Mouse (Mus musculus) bone marrow, adult 2 months (tissue): ENCODE data around the gene Zfp91. TPM values are rescaled to one million over a fixed set of nuclear protein-coding genes. Genes with fewer than 3 reads are reported as not detected.

Experiments
- H3K27ac ChIP-seq: fragments of 200-500 bp; 2 replicates; pipeline ENCODE4 v1.5.1; 2012; ENCODE audit warnings: low read depth, mild to moderate bottlenecking, control low read depth, inconsistent platforms, low read length; ENCODE audit not compliant: control insufficient read depth, poor library complexity, insufficient read depth
- H3K4me1 ChIP-seq: fragments of 200-500 bp; 2 replicates; pipeline ENCODE4 v1.6.1; 2011; ENCODE audit warnings: low read length; ENCODE audit not compliant: control insufficient read depth, insufficient read depth
- H3K4me3 ChIP-seq: fragments of 200-500 bp; replicated peaks from 2 replicates; pipeline ENCODE3; 2011; ENCODE audit warnings: mild to moderate bottlenecking, low read depth, low read length, control low read depth; ENCODE audit not compliant: control insufficient read depth
- CTCF ChIP-seq: fragments of 200-500 bp; IDR thresholded peaks from 2 replicates; pipeline ENCODE4 v1.5.1; 2011; ENCODE audit warnings: low read length, control low read depth; ENCODE audit not compliant: control insufficient read depth, insufficient read depth
- POLR2A ChIP-seq: fragments of 200-500 bp; IDR thresholded peaks from 2 replicates; pipeline ENCODE4 v1.6.1; 2011; ENCODE audit warnings: low read depth, mild to moderate bottlenecking, control low read depth, low read length, borderline replicate concordance; ENCODE audit not compliant: control insufficient read depth
- WGBS: fragments of 180-500 bp; shearing (Covaris S2); methylation state at CpG from one replicate; pipeline ENCODE4 v1.1.7; 2018; 5-methylcytosine and 5-hydroxymethylcytosine counted together
- polyA plus RNA-seq: library from polyadenylated mRNA; stranded (reverse); fragments of >200 nt; gene quantifications from 2 replicates; pipeline ENCODE4 v1.2.4, GENCODE M21; 2011; ENCODE audit warnings: low replicate concordance; ENCODE audit not compliant: missing spikeins, insufficient read depth, insufficient read length

Gene Zfp91
- 45.6 and 46.7 TPM in 2 replicates for polyA plus RNA-seq

DNA sequence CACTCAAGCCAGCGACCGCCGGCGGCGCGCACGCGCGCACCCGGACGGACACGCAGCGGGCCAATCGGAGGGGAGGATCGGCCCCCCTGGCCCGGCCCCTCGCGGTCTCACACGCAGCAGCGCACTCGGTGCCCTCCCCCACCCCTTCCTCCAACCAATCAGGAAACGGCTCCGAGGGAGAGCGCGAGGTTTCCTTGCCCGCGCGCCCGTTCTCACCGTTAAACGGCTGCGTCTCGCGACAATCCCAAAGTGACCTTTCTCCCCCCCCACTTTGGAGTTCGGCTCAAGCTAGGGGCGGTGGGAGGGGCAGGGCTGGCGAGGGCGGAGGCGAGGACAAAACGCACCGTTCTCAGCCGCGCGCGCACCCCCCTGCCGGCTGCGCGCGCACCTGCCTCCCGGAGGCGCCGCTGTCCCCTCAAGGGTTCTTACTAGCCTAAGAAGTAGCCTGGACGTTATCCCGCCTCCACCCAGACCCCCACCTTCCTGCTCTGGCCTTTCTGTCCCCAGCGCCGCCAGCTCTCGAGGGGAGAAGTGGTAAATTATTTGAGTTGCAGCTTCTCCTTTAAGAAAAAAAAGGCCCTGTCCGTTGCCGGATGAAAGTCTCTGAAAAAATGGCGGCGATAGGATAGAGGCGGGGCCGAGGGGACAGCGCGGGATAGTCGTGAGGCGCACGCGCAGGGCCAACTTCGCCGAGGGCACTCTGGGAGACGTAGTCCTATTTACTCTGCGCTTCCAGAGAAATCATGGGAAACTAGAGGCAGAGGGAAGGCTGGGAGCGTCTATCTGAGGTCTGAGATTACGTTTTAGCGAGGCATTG, at the start of gene Zfp91, which contains the start of gene Lpxn:
TSS of gene Zfp91 (minus strand) at position 616 of the 817 bp plus-strand sequence.
TSS of gene Lpxn (plus strand) at position 683 of the 817 bp plus-strand sequence.
- WGBS = under 1% methylated on average over 61 of the region's 76 CpGs
- H3K4me3 ChIP-seq = peak within 1 kb of the TSS; percentile 90
- H3K4me1 ChIP-seq = peaks cover 1% of the 10 kb centered on the region; the same call in 1 of the 2 replicates
- TF ChIP-seq POLR2A = peak; percentile 81; the same call in 1 of the 2 replicates
- no peak for TF ChIP-seq CTCF
- H3K27ac ChIP-seq = peak within 1 kb of the TSS; percentile 99

DNA sequence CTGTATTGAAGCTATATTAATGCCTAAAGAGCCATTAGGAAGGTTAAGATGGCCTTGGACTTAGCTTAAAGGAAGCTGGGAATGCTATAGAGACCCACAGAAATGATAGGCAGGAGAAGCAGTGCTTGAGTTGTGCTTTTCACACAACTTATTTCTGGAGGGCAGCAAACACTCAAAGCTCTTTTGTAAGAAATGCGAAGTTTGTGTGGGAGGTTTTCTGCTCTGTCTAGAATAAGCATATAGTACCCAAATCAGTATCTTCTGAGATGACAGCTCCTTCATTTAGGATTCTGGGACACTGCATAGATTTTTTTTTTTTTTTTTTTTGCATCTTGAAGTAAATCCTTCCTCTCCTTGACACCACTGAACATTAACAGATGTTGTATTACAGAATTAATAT, 42.6 kb upstream of the Zfp91 start:
- Histone ChIP-seq H3K4me3 (no peak overlapping the region), H3K4me1 (no peaks in the 10 kb centered on the region), H3K27ac (no peak overlapping the region)
- TF ChIP-seq POLR2A = no peak
- TF ChIP-seq CTCF = no peak
- 84% methylated on average over 1 of the region's 1 CpGs for WGBS

DNA sequence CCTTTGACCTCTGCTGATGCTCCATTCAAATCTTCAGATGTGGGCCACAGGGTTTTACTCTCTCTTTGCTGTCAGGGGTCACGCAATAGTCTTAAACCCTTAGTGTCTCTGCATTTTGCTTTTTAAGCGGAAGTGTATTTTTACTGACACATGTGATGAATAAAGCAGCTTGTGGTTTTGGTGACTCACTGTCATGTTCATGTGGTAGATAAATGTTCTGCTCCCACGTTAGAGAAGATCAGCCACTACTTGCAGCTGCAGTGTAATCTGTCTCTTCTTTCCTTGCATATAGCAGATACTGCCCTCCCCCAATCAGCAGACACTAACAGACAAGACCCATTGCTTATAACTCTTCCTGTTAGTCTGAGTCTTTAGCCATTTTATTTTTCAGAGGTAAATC, 37.7 kb upstream of the Zfp91 start:
- Histone ChIP-seq H3K4me3 (no peak overlapping the region), H3K4me1 (no peaks in the 10 kb centered on the region), H3K27ac (no peak overlapping the region)
- TF ChIP-seq POLR2A (no peak), CTCF (no peak)
- 20% methylated on average over 3 of the region's 3 CpGs for WGBS

DNA sequence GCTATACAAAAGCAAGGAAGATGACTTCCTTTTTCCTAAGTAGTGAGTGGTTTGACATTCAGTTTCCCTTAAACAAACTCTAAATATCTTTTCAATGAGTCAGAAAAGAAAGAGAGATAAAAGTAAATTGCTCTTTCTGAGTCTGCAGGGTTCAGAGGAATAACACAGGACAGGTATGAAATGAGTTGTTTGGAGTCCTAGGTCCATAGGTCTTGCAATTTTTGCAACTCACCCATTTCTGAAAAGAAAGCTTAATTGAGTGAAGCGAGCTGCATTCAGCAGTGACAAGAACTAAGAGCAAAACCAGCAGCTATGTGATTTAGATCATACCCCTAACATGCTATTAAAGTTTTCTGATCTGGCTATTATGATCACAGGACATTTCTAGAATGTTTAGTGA, 35.6 kb upstream of the Zfp91 start:
- WGBS = 73% methylated on average over 1 of the region's 1 CpGs
- H3K4me1 ChIP-seq = no peaks in the 10 kb centered on the region
- no peak for TF ChIP-seq CTCF
- TF ChIP-seq POLR2A = no peak
- H3K4me3 ChIP-seq = no peak overlapping the region
- H3K27ac ChIP-seq = no peak overlapping the region

DNA sequence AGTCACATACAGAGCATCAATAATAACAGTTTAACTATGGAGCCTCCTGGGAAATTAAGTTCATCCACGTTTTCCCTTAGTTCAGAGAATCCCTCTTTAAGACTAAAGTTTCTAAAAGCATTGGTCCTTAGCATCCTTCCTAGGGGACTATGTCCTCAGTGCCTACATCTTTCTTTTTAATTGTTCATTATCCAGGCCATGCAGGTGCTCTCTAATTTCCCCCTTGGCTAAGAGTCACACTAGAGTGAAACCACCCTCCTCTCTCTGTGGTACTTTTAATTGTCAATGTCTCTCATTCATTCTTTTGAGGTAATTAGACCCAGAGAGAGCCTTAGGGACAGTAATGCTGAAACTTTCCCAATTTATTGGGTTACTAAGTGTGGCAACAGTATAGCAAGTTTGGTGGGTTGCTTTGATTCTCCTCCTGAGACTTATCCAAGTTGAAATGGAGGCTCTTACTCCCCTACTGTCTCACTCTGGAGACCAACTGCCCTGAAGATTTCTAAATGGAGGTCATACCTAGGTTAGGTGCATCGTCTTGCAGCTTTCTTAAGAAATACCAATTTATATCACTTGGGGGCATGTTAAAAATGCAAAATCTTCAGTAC, 35.0 kb upstream of the Zfp91 start:
- Histone ChIP-seq H3K27ac (no peak overlapping the region), H3K4me3 (no peak overlapping the region), H3K4me1 (no peaks in the 10 kb centered on the region)
- TF ChIP-seq CTCF (no peak), POLR2A (no peak)
- whole genome bisulfite sequencing = 78% methylated on average over 2 of the region's 2 CpGs

DNA sequence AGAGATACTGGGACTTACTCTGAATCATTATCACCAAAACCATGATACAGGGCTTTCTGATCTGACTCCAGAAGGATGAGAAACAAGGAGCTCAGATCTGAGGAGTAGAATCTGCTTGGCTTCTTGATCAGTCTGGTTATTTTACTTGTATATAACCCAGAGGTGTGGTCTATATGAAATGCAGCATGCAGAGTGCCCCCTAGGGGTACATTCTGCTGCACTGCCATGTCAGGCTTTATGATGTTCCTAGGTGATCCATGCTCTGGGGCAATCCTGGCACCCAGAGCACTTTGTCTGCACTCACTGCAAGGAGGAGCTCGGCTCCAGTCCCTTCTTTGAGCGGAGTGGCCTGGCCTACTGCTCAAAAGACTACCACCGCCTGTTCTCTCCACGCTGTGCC, 28.6 kb upstream of the Zfp91 start:
- TF ChIP-seq POLR2A (no peak), CTCF (peak; percentile 18; the same call in 1 of the 2 replicates)
- WGBS = 85% methylated on average over 4 of the region's 4 CpGs

DNA sequence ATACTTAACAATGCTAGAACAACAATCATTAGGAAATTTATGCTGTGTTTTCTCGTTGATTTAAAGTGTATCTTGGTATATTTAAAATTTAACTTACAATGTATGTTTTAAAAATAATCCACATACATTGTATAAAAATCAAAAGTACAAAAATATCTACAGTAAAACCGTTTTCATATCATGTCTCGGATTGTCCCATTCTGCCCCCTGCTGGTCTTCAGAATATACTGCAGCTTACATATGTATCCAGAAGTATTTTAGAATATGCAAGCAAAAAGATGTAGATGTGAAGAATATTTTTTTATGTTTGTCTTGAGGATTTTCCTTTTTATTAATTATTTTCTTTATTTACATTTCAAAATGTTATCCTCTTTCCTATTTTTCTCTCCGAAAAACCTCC, 24.5 kb upstream of the Zfp91 start:
- 21% methylated on average over 4 of the region's 4 CpGs for WGBS
- H3K4me3 ChIP-seq = no peak overlapping the region
- TF ChIP-seq CTCF (no peak), POLR2A (no peak)

More for the DNA sequence above, 28.6 kb upstream of the Zfp91 start:
- H3K27ac ChIP-seq = no peak overlapping the region
- H3K4me3 ChIP-seq = no peak overlapping the region
- H3K4me1 ChIP-seq = no peaks in the 10 kb centered on the region

DNA sequence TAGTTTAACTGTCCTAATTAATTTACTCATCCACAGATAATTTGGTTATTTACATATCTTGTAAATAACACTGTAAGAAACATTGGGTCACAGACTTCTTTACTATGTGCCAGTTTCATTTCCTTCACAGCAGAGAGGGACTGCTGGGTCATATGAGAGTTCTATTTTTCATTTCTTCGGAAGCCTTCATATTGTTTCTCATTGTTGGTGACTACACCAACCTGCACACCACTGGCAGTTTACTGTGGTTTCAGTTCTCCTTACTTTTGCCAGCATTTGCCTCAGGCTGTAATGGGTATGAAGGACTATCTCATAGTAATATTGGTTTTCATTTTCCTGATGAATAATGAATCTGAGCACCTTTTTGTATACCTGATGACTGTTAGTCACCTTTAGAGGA, 22.6 kb upstream of the Zfp91 start:
- H3K4me3 ChIP-seq = no peak overlapping the region
- H3K4me1 ChIP-seq = no peaks in the 10 kb centered on the region
- TF ChIP-seq CTCF (no peak), POLR2A (no peak)
- no peak overlapping the region for H3K27ac ChIP-seq
- WGBS = 48% methylated on average over 1 of the region's 1 CpGs

More for the DNA sequence above, 24.5 kb upstream of the Zfp91 start:
- Histone ChIP-seq H3K4me1 (no peaks in the 10 kb centered on the region), H3K27ac (no peak overlapping the region)
